Mouse (Mus musculus): ENCODE measurements around the gene Mcf2l.

Gene Mcf2l

GRCm38 (mm10) chr8:12873357-12874046 lies at the start of gene Mcf2l:
Gene Mcf2l, plus strand, starts transcription at chr8:12873806.
- DNase-seq (ENCODE audit: low spot score in 2 of 2), result peak in 1 of 2 experiments; percentile 37

DNA sequence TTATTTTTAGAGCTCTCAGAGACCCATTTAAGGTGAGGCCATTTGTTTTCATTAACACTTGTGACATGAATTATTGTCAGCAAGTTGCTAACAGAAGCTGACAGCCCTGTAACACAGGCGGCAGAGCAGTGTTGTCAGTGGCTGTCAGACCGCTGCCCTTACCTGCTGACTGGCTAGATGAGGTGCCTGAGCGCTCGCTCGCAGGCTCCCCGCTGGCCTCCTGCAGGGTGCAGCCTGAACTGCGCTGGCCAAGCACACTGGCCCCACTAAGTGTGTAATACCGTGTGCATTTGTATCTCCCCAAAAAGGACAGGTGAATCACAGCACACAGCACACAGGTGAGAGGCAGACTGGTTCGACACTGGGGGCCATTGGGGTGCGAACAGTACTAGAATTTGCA lies 49.0 kb upstream of the Mcf2l start:
- DNase-seq (ENCODE audit: low spot score in 2 of 2), result no peak

GRCm38 (mm10) chr8:12825236-12825635 lies 48.4 kb upstream of the Mcf2l start:
- no peak for DNase-seq (ENCODE audit: low spot score in 2 of 2)

DNA sequence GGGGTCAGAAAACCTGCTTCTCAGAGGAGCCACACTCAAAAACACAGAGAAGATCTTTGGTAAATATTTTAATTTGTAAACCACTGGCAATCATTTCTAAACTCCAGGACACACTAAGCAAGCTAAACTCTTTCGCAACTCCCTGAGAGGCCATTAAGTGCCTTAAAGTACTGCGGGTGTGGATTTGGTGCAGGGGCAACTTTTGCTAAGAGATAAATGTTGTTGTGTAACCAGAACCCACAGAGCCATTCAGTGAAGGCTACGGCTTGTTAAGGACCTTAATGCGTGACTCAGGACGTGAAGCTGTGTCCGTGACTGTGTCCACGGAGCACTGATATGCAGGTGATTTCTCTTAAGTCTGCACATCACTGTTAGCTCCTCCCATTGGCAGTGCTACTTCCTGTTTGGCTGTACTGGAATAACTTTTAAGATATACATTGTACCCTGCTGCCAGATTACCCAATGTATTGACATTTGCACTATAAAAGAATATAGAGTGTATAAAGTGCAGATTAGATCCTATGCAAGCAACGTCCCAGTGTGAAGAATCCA lies 47.8 kb upstream of the Mcf2l start:
- DNase-seq (ENCODE audit: low spot score in 2 of 2), result no peak

- DNase-seq (ENCODE audit: low spot score in 2 of 2), result no peak
Measured at GRCm38 (mm10) chr8:12827124-12827523, 46.5 kb upstream of the Mcf2l start.

- DNase-seq (ENCODE audit: low spot score in 2 of 2), result no peak
Measured at GRCm38 (mm10) chr8:12828298-12828697, 45.3 kb upstream of the Mcf2l start.

DNA sequence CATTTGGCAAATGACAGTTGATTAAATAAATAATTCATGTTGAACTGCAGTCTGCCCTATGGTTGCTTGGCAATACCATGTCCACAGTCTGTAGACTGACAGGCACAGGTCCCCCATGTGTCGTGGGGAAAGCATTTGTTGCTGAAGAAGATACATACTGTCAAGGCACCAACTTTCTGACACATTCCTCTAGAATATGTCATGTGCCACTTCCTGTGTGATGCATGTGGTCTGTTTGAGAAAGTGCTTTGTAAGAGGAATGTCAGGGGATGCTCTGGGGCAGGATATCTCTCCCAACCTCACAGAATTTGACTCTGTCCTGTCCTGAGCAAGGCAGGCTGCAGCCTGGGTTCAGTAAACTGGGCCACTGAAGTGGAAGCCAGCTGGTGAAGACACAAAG lies 44.2 kb upstream of the Mcf2l start:
- no peak for DNase-seq (ENCODE audit: low spot score in 2 of 2)

- no peak for DNase-seq (ENCODE audit: low spot score in 2 of 2)
Measured at GRCm38 (mm10) chr8:12831659-12832589, 41.7 kb upstream of the Mcf2l start.

DNA sequence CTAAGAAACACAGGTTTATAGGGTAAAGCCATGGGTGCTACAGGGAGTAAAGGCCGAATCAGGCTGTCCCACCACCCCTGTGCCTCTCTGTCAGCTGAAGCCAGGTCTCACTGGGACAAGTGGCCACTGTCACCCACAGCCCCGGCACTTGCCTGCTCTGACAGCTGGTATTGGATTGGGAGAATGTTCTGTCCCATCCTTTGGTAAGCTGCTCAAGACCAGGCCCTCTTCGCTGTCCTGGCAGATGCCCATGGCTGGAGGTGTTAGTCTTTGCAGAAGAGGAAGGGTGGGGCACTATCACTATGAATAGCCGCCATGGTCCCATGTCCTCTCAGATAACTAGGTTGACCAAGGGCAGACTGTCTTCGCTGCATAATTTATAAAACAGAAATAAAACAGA lies 40.0 kb upstream of the Mcf2l start:
- no peak for DNase-seq (ENCODE audit: low spot score in 2 of 2)

DNA sequence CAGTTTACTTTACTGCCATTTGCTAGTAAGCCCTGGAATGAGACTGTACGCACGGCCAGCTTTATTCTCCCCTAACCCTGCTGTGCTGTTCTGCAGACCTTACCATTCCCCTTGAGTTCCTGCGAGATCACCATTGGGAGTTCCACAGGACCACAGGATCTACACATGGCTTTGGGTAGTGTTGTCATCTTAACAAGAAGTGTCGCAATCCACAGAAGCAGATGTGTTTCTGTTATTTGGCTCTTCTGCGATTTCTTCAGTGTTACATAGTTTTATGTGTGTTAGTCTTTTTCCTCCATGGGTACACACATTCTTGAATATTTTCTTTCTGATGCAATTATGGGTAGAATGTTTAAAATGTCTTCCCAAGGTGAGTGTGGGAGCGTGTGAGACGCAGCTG lies 32.8 kb upstream of the Mcf2l start:
- DNase-seq (ENCODE audit: low spot score in 2 of 2), result no peak

DNA sequence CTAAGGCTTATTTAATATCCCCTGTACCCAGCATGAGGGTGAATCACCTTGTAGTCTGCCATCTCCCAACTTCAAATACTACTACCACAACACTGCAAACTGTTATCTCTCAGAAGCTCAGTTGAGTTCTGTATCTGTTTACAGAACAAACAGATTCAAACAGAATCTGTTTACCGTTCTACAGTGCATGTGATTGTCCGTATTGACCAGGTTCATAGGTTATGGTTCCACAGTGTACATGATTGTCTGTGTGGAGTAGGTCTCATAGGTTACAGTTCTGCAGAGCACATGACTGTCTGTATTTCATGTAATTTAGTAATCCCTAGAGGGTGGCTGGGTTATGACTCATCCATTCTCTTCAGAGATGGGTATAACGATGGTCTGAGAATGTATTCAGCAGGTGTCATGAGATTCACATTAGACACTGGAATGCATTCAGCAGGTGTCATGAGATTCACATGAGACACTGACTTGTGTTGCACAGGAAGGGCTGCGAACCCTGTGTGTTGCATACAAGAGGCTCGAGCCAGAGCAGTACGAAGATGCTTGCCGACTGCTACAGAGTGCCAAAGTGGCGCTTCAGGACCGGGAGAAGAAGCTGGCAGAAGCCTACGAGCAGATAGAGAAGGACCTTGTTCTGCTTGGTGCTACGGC lies 31.1 kb upstream of the Mcf2l start:
- no peak for DNase-seq (ENCODE audit: low spot score in 2 of 2)

- no peak for DNase-seq (ENCODE audit: low spot score in 2 of 2)
Measured at GRCm38 (mm10) chr8:12844347-12844950, 29.2 kb upstream of the Mcf2l start.

DNA sequence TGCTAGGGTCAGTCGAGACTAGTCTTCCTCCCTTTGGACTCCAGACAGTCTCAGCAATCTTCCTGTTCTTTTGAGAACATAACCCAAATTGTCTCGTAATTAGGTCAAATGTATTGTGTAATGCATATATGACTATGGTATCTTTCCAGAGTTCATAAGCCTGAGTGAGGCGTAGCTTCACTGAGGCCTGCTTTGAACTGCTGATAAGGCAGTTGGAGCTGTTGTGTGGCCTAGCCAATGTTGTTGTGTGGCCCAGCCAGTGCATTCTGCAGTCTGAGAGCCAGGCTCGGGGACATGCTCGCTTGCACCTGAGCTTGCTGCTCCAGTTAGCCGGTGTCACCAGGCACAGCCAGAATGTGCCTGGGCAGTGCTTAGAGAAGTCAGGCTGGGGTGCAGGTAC lies 27.2 kb upstream of the Mcf2l start:
- no peak for DNase-seq (ENCODE audit: low spot score in 2 of 2)

- no peak for DNase-seq (ENCODE audit: low spot score in 2 of 2)
Measured at GRCm38 (mm10) chr8:12851241-12851640, 22.4 kb upstream of the Mcf2l start.

- DNase-seq (ENCODE audit: low spot score in 2 of 2), result no peak
Measured at GRCm38 (mm10) chr8:12856038-12856437, 17.6 kb upstream of the Mcf2l start.

DNA sequence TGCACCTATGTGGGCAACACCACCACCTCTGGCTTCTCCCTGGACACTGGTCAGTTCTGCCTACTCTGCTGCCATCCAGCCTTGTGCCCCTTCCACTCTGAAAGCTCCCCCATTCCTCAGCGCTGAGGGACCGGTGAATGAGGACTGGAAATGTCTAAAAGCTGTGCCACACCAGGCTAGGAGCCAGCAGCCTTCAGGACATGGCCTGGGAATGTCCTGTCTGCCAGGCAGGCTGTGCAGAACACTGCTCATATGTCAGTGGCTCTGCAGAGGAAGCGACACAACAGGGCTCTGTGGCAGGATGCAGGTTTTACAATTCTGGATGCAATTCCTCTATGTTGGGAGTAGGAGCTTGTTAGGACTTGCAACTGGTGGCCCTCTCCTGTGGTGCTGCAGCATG lies 10.5 kb upstream of the Mcf2l start:
- no peak for DNase-seq (ENCODE audit: low spot score in 2 of 2)

DNA sequence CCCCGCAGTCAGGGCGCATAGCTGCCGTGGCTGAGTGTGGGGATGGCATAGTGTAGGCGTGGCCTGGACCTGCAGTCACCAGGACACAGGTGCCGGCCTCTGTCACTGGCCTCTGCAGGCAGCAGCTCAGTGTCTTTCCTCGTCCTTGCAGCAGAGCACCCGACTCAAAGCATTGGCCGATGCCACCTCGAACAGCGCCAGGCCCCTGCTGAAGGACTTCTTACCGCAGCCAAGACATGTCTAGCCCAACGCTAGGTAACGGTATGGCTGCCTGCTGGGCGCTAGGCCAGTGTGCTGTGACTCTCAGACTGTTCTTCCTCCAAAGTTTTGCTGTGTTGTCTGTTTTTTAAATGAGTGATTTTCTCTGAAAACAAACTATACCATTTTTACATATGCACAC lies 10.0 kb upstream of the Mcf2l start:
- DNase-seq (ENCODE audit: low spot score in 2 of 2), result no peak

- no peak for DNase-seq (ENCODE audit: low spot score in 2 of 2)
Measured at GRCm38 (mm10) chr8:12865790-12866189, 7.8 kb upstream of the Mcf2l start.

- no peak for DNase-seq (ENCODE audit: low spot score in 2 of 2)
Measured at GRCm38 (mm10) chr8:12869661-12870060, 3.9 kb upstream of the Mcf2l start.

DNA sequence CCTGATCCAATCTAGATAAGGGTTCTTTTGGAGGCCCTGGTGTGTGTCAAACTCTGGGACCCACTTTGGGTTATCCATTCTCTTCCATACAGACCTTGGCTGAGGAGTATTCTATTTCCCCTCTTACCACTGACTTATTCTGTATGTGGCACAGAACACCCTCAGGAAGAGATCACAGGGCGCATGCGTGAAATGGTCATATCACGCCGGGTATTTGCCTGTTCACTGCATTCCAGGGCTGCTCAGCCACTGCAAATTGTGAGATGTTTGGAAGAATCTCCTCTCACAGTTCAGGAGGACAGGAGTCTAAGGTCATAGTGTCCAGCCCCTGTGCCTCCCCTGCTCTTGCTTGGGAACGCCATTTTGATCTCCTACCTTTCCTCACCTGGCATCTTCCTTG lies 3.0 kb upstream of the Mcf2l start:
- no peak for DNase-seq (ENCODE audit: low spot score in 2 of 2)

GRCm38 (mm10) chr8:12871461-12871860 lies 2.1 kb upstream of the Mcf2l start:
- DNase-seq (ENCODE audit: low spot score in 2 of 2), result no peak

DNA sequence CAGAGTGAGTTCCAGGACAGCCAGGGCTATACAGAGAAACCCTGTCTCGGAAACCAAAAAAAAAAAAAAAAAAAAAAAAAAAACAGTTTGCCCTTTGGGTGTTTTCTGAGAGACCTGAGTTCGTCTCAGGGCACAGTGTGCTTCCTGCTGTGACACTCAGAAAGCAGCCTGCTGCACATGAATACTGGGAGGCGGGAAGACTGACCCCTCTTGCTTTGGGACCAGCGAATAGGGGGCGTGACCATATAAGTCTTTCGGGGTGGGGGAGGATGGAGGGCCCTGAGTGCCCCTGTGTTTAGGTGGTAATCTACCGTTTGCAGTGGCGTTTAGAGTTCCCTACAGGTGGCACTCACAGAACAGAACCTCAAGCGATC lies 636 bp upstream of the Mcf2l start:
- DNase-seq (ENCODE audit: low spot score in 2 of 2), result no peak
